Mouse (Mus musculus) hindbrain, postnatal 0 days (tissue): ENCODE results near the gene F2rl1. TPM values are rescaled to one million over a fixed set of nuclear protein-coding genes. Genes with fewer than 3 reads are reported as not detected.

Experiments
- ATAC-seq: fragments of 200-750 bp; cut with Nextera tagmentation; 2 replicates; pipeline ENCODE4 v1.8.0; 2017; ENCODE audit warnings: mild to moderate bottlenecking, moderate TSS enrichment, moderate library complexity
- DNase-seq: peaks from one replicate; pipeline ENCODE4 v3.0.0-alpha.2; 2015; ENCODE audit warnings: low spot score
- H3K27ac ChIP-seq: fragments of 300-500 bp; sonication (generic); 2 replicates; pipeline ENCODE4 v1.5.1; 2014; ENCODE audit warnings: mild to moderate bottlenecking
- H3K27me3 ChIP-seq: fragments of 300-500 bp; sonication (generic); 2 replicates; pipeline ENCODE4 v1.6.1; 2014; ENCODE audit warnings: low read length, mixed read lengths; ENCODE audit not compliant: insufficient read depth
- H3K36me3 ChIP-seq: fragments of 300-500 bp; sonication (generic); 2 replicates; pipeline ENCODE4 v1.6.1; 2014; ENCODE audit warnings: low read length, mixed read lengths; ENCODE audit not compliant: insufficient read depth
- H3K4me1 ChIP-seq: fragments of 300-500 bp; sonication (generic); 2 replicates; pipeline ENCODE4 v1.6.1; 2014; ENCODE audit warnings: antibody characterized with exemption, low read length, mixed read lengths; ENCODE audit not compliant: insufficient read depth
- H3K4me2 ChIP-seq: fragments of 300-500 bp; sonication (generic); 2 replicates; pipeline ENCODE4 v1.6.1; 2014; ENCODE audit warnings: low read depth, mild to moderate bottlenecking, low read length, moderate library complexity, mixed read lengths
- H3K4me3 ChIP-seq: fragments of 300-500 bp; sonication (generic); 2 replicates; pipeline ENCODE4 v1.5.1; 2014; ENCODE audit warnings: low read length
- H3K9ac ChIP-seq: fragments of 300-500 bp; sonication (generic); replicated peaks from 2 replicates; pipeline ENCODE4 v1.6.1; 2014; ENCODE audit warnings: mild to moderate bottlenecking, low read length, moderate library complexity, mixed read lengths
- H3K9me3 ChIP-seq: fragments of 300-500 bp; sonication (generic); 2 replicates; pipeline ENCODE4 v1.6.1; 2016; ENCODE audit warnings: low read length, mixed read lengths
- CTCF ChIP-seq: IDR thresholded peaks from 2 replicates; pipeline ENCODE4 v1.5.1; 2016; ENCODE audit warnings: antibody characterized with exemption, control low read depth, low read depth
- WGBS: fragments of 180-500 bp; shearing (Covaris S2); extraction: QIAGEN DNeasy Blood & Tissue Kit; methylation state at CpG from one replicate; pipeline ENCODE4 v1.1.7; 2014; 5-methylcytosine and 5-hydroxymethylcytosine counted together
- polyA plus RNA-seq: library from polyadenylated mRNA; unstranded; fragments of >200 nt; fragmentation: Nextera tagmentation; extraction: Ambion mirVana; gene quantifications from 2 replicates; pipeline ENCODE4 v1.2.1, GENCODE M21; 2015
- total RNA-seq: library from RNA; depleted of rRNA; stranded (reverse); fragments of >200 nt; gene quantifications from 2 replicates; pipeline ENCODE4 v1.2.3, GENCODE M21; 2014; rRNA removed

F2rl1 gene
- 0.37 TPM in 1 of 2 replicates, not detected in the other for total RNA-seq
- polyA plus RNA-seq: 0.10 TPM in 1 of 2 replicates, not detected in the other

- H3K27me3 ChIP-seq: peaks cover 9% of the 10 kb centered on the region
- H3K4me1 ChIP-seq: 0 out of 2 replicates have a peak, but pooled peaks cover 4% of the 10 kb centered on the region
- DNase-seq (peak; percentile 25), ATAC-seq (peak; percentile 66)
- H3K9ac ChIP-seq: no peak within 1 kb of the TSS; the same call in 1 of the 2 replicates
- no peak within 1 kb of the TSS for H3K27ac ChIP-seq
- no peaks in the 10 kb centered on the region for H3K36me3 ChIP-seq
- no peak for TF ChIP-seq CTCF
- peak within 1 kb of the TSS; percentile 68 for H3K4me2 ChIP-seq
- peak within 1 kb of the TSS; percentile 38 for H3K4me3 ChIP-seq
- 1% methylated on average over 54 of the region's 54 CpGs for WGBS
- no peaks in the 10 kb centered on the region for H3K9me3 ChIP-seq
Observed at GRCm38 (mm10) chr13:95524674-95525491, at the start of gene F2rl1. F2rl1 (minus strand) TSS chr13:95525227.

- 98% methylated on average over 4 of the region's 4 CpGs for WGBS
- DNase-seq: no peak
Observed at GRCm38 (mm10) chr13:95570877-95571276, 45.9 kb upstream of the F2rl1 start.

GRCm38 (mm10) chr13:95569326-95569725, 44.3 kb upstream of the F2rl1 start:
- no peak overlapping the region for H3K4me2 ChIP-seq
- no peak for TF ChIP-seq CTCF
- H3K9ac ChIP-seq: no peak overlapping the region

More at GRCm38 (mm10) chr13:95570877-95571276, 45.9 kb upstream of the F2rl1 start:
- H3K27me3 ChIP-seq: no peaks in the 10 kb centered on the region
- H3K36me3 ChIP-seq: no peaks in the 10 kb centered on the region
- H3K4me1 ChIP-seq: no peaks in the 10 kb centered on the region
- no peak for ATAC-seq
- no peak overlapping the region for H3K4me2 ChIP-seq
- no peak overlapping the region for H3K4me3 ChIP-seq
- no peaks in the 10 kb centered on the region for H3K9me3 ChIP-seq
- no peak overlapping the region for H3K9ac ChIP-seq
- TF ChIP-seq CTCF: no peak
- no peak overlapping the region for H3K27ac ChIP-seq

DNA sequence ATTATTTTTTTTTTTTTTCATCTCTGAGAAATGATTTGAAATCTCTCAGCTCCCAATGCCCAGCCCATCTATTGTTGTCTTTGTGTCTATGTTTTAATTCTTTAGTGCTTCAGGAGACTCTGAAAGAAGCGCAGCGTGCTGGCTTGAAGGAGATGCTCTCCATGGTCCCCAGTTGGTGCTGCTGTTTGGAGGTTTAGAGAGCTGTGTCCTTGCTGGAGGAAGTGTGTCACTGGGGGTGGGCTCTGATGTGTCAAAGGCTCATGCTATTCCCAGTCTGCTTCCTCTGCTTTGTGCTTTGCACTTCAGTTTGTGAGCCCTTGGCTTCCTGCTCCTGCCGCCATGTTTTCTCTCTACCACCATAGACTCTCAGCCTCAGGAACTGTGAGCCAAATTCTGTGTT, 43.3 kb upstream of the F2rl1 start:
- no peak overlapping the region for H3K4me2 ChIP-seq
- no peak for TF ChIP-seq CTCF
- 98% methylated on average over 3 of the region's 3 CpGs for WGBS
- H3K36me3 ChIP-seq: no peaks in the 10 kb centered on the region
- H3K9me3 ChIP-seq: no peaks in the 10 kb centered on the region
- H3K4me3 ChIP-seq: no peak overlapping the region
- no peaks in the 10 kb centered on the region for H3K4me1 ChIP-seq
- no peaks in the 10 kb centered on the region for H3K27me3 ChIP-seq
- DNase-seq: no peak
- no peak for ATAC-seq
- H3K9ac ChIP-seq: no peak overlapping the region
- no peak overlapping the region for H3K27ac ChIP-seq

More at GRCm38 (mm10) chr13:95569326-95569725, 44.3 kb upstream of the F2rl1 start:
- Histone ChIP-seq H3K36me3 (no peaks in the 10 kb centered on the region), H3K27ac (no peak overlapping the region), H3K9me3 (no peaks in the 10 kb centered on the region), H3K27me3 (no peaks in the 10 kb centered on the region), H3K4me3 (no peak overlapping the region), H3K4me1 (no peaks in the 10 kb centered on the region)
- ATAC-seq (no peak), DNase-seq (no peak)

DNA sequence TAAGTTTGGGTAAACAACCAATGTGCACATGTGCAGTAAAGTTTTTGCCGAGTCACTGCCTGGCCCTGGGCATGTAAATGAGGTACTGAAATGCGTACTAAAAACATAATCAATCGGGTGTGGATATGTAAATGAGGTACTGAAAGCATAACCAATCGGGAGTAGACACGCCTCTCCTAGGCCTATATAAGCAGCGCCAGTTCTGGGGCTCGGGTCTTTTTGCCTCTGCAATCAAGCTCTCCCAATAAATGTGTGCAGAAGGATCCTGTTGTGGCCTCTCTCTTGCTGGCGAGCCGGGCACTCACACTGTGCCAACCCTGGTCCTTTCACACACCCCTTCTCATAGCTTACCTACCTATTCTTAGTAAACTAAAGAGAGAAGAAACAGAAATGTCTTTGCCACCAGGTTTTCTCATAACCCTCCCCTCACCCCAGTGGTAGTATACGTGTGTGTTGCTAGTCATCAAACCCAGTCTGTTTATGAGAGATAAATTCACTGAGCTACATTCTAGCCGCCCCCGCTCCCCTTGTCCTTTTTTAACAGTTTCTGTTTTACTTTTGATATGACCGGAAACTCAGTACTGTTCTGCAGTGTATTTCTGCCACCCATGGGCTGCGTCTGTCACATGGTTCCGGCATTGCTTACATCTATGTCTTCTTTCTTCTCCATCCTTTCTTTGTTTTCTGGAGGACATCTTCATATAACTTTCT, 42.0 kb upstream of the F2rl1 start:
- Histone ChIP-seq H3K27me3 (no peaks in the 10 kb centered on the region), H3K27ac (no peak overlapping the region), H3K9me3 (no peaks in the 10 kb centered on the region), H3K9ac (no peak overlapping the region), H3K4me1 (no peaks in the 10 kb centered on the region), H3K36me3 (no peaks in the 10 kb centered on the region), H3K4me2 (no peak overlapping the region), H3K4me3 (no peak overlapping the region)
- no peak for ATAC-seq
- WGBS: 91% methylated on average over 15 of the region's 15 CpGs
- no peak for DNase-seq
- TF ChIP-seq CTCF: no peak

- Histone ChIP-seq H3K4me3 (no peak overlapping the region), H3K27ac (no peak overlapping the region), H3K9ac (no peak overlapping the region), H3K36me3 (no peaks in the 10 kb centered on the region), H3K4me1 (no peaks in the 10 kb centered on the region), H3K9me3 (no peaks in the 10 kb centered on the region), H3K4me2 (no peak overlapping the region), H3K27me3 (no peaks in the 10 kb centered on the region)
- TF ChIP-seq CTCF: peak; percentile 94
- WGBS: 0% methylated on average over 3 of the region's 3 CpGs
- ATAC-seq (peak; percentile 87), DNase-seq (peak; percentile 85)
Observed at GRCm38 (mm10) chr13:95563693-95564092, 38.7 kb upstream of the F2rl1 start.
